Mouse (Mus musculus) forebrain, embryonic 15.5 days (tissue): ENCODE results near the gene Prune1. TPM values are rescaled to one million over a fixed set of nuclear protein-coding genes. Genes with fewer than 3 reads are reported as not detected.

Experiments
- ATAC-seq: fragments of 200-750 bp; cut with Nextera tagmentation; replicated peaks from 2 replicates; pipeline ENCODE4 v1.8.0; 2017; ENCODE audit warnings: mild to moderate bottlenecking, moderate TSS enrichment, moderate library complexity
- H3K27ac ChIP-seq: fragments of 300-500 bp; sonication (generic); replicated peaks from 2 replicates; pipeline ENCODE4 v1.5.1; 2015; ENCODE audit warnings: mild to moderate bottlenecking, inconsistent platforms
- H3K27me3 ChIP-seq: fragments of 300-500 bp; sonication (generic); 2 replicates; pipeline ENCODE4 v1.6.1; 2015; ENCODE audit warnings: inconsistent platforms
- H3K36me3 ChIP-seq: fragments of 300-500 bp; sonication (generic); 2 replicates; pipeline ENCODE4 v1.6.1; 2015; ENCODE audit warnings: mild to moderate bottlenecking, inconsistent platforms
- H3K4me1 ChIP-seq: fragments of 300-500 bp; sonication (generic); 2 replicates; pipeline ENCODE4 v1.6.1; 2015; ENCODE audit warnings: inconsistent platforms
- H3K4me2 ChIP-seq: fragments of 300-500 bp; sonication (generic); replicated peaks from 2 replicates; pipeline ENCODE4 v1.6.1; 2015; ENCODE audit warnings: mild to moderate bottlenecking, inconsistent platforms
- H3K4me3 ChIP-seq: fragments of 300-500 bp; sonication (generic); 2 replicates; pipeline ENCODE4 v1.5.1; 2015; ENCODE audit warnings: mild to moderate bottlenecking, inconsistent platforms
- H3K9ac ChIP-seq: fragments of 300-500 bp; sonication (generic); replicated peaks from 2 replicates; pipeline ENCODE4 v1.6.1; 2015; ENCODE audit warnings: mild to moderate bottlenecking, inconsistent platforms
- H3K9me3 ChIP-seq: fragments of 300-500 bp; sonication (generic); 2 replicates; pipeline ENCODE4 v1.6.1; 2016; ENCODE audit warnings: inconsistent platforms
- WGBS: fragments of 180-500 bp; shearing (Covaris S2); methylation state at CpG from one replicate; pipeline ENCODE4 v1.1.7; 2015; ENCODE audit warnings: mixed read lengths; 5-methylcytosine and 5-hydroxymethylcytosine counted together
- polyA plus RNA-seq: library from polyadenylated mRNA; unstranded; fragments of >200 nt; fragmentation: Nextera tagmentation; extraction: Ambion mirVana; gene quantifications from 2 replicates; pipeline ENCODE4 v1.2.1, GENCODE M21; 2015

The Prune1 gene
- polyA plus RNA-seq, 1 experiment from 2014 or later = 44.4 TPM

DNA sequence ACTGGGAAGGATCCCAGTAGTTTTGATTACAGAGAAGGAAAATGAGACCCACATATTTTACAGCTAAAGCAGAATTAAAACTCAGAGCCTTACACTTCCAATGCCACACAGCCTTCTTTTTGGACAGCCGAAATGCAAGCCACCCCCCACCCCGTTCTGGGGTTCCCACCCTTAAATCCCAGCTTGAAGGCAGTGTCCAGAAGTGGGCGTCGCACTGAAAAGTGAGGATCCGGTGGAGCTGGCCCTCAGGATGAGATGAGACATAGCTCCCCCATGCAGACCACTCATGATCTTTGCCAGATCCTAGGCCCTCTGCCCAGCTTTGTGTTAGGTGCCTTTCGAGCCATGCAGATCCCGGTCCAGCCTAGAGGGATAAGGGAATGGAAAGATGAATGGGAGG is 40.4 kb downstream of the Prune1 start, which contains the start of gene Gm128:
Gm128 (minus strand) TSS at position 101 of the 400 bp plus-strand sequence.
- Histone ChIP-seq H3K27me3 (no peaks in the 10 kb centered on the region), H3K9me3 (no peaks in the 10 kb centered on the region), H3K9ac (no peak within 1 kb of the TSS), H3K4me2 (no peak within 1 kb of the TSS), H3K27ac (no peak within 1 kb of the TSS), H3K36me3 (peaks cover 22% of the 10 kb centered on the region), H3K4me3 (no peak within 1 kb of the TSS), H3K4me1 (no peaks in the 10 kb centered on the region)
- no peak for ATAC-seq
- WGBS = 77% methylated on average over 7 of the region's 7 CpGs

- Histone ChIP-seq H3K27ac (no peak overlapping the region), H3K9ac (no peak overlapping the region), H3K9me3 (no peaks in the 10 kb centered on the region), H3K4me1 (no peaks in the 10 kb centered on the region), H3K4me3 (no peak overlapping the region), H3K27me3 (no peaks in the 10 kb centered on the region), H3K4me2 (no peak overlapping the region), H3K36me3 (peaks cover 27% of the 10 kb centered on the region)
- ATAC-seq = no peak
- WGBS = 34% methylated on average over 17 of the region's 17 CpGs
Measured at GRCm38 (mm10) chr3:95240900-95241299, 41.0 kb downstream of the Prune1 start.

DNA sequence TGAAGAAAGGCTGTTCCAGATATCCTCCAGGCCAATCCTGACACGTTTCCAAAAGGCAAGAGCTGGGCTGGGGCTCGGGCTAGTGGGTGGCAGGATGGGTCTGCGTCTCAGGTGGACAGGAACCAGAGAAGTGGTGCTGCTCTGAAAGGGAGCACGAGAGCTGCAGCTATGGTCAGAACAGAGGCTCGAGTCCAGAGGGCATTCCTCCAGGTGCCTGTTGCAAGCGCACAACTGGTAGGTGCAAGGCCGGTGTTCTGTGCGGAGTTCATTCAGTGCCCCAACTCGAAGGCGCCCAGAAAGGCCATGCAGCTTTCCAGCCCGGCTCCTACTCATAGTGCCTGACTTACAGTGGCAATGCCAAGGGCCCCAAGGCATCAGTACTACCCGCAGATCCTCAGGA is 41.9 kb downstream of the Prune1 start:
- Histone ChIP-seq H3K27ac (no peak overlapping the region), H3K9ac (no peak overlapping the region)
- WGBS = 91% methylated on average over 12 of the region's 12 CpGs

GRCm38 (mm10) chr3:95239022-95239421 is 42.9 kb downstream of the Prune1 start:
- WGBS = 84% methylated on average over 6 of the region's 6 CpGs
- no peak for ATAC-seq
- H3K4me1 ChIP-seq = no peaks in the 10 kb centered on the region
- H3K36me3 ChIP-seq = peaks cover 41% of the 10 kb centered on the region
- no peak overlapping the region for H3K27ac ChIP-seq
- no peak overlapping the region for H3K9ac ChIP-seq
- H3K27me3 ChIP-seq = no peaks in the 10 kb centered on the region
- H3K9me3 ChIP-seq = no peaks in the 10 kb centered on the region
- H3K4me3 ChIP-seq = no peak overlapping the region
- no peak overlapping the region for H3K4me2 ChIP-seq

More for the DNA sequence above, 41.9 kb downstream of the Prune1 start:
- H3K36me3 ChIP-seq = peaks cover 32% of the 10 kb centered on the region
- no peaks in the 10 kb centered on the region for H3K9me3 ChIP-seq
- no peak overlapping the region for H3K4me2 ChIP-seq
- no peak overlapping the region for H3K4me3 ChIP-seq
- no peak for ATAC-seq
- H3K4me1 ChIP-seq = no peaks in the 10 kb centered on the region
- no peaks in the 10 kb centered on the region for H3K27me3 ChIP-seq

GRCm38 (mm10) chr3:95237541-95238099 is 44.3 kb downstream of the Prune1 start:
- Histone ChIP-seq H3K27ac (no peak overlapping the region), H3K36me3 (peaks cover 55% of the 10 kb centered on the region), H3K4me1 (no peaks in the 10 kb centered on the region), H3K9me3 (no peaks in the 10 kb centered on the region), H3K4me3 (no peak overlapping the region), H3K27me3 (no peaks in the 10 kb centered on the region), H3K4me2 (no peak overlapping the region), H3K9ac (no peak overlapping the region)
- no peak for ATAC-seq
- 89% methylated on average over 8 of the region's 8 CpGs for WGBS

GRCm38 (mm10) chr3:95235386-95236301 is 46.2 kb downstream of the Prune1 start:
- Histone ChIP-seq H3K4me3 (no peak overlapping the region), H3K9ac (0 out of 2 replicates have a peak overlapping the region, but pooled peaks have one; percentile 4), H3K36me3 (peaks cover 65% of the 10 kb centered on the region), H3K9me3 (no peaks in the 10 kb centered on the region), H3K4me1 (peaks cover 18% of the 10 kb centered on the region), H3K27ac (no peak overlapping the region), H3K27me3 (no peaks in the 10 kb centered on the region), H3K4me2 (no peak overlapping the region)
- no peak for ATAC-seq
- 65% methylated on average over 23 of the region's 23 CpGs for WGBS

GRCm38 (mm10) chr3:95233303-95233980 is 48.4 kb downstream of the Prune1 start:
- no peak for ATAC-seq
- no peak overlapping the region for H3K4me2 ChIP-seq
- 88% methylated on average over 16 of the region's 16 CpGs for WGBS
- peaks cover 65% of the 10 kb centered on the region for H3K36me3 ChIP-seq
- no peaks in the 10 kb centered on the region for H3K27me3 ChIP-seq
- H3K27ac ChIP-seq = no peak overlapping the region
- H3K4me1 ChIP-seq = peaks cover 31% of the 10 kb centered on the region
- no peak overlapping the region for H3K4me3 ChIP-seq
- H3K9me3 ChIP-seq = no peaks in the 10 kb centered on the region
- H3K9ac ChIP-seq = no peak overlapping the region

DNA sequence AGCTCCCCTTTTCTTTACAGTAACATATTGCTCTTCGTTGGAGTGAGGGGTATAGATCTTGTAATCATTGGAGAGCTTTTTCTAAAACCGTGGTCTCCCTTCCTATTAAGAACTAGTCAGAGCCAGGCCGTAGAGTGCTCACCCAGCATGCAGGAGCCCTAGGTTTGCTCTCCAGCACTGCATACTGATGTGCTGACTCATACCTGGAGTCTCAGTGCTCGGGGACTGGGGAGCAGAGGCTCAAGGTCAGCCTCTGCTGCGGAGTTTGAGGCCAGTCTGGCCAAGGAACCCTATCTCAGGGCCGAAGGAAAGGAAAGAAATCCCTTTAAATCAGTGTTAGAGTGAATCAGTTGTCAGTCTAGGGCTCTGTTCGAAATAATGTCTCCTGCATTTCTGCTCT is 49.1 kb downstream of the Prune1 start:
- 88% methylated on average over 7 of the region's 7 CpGs for WGBS
- Histone ChIP-seq H3K4me3 (no peak overlapping the region), H3K9me3 (no peaks in the 10 kb centered on the region), H3K27me3 (no peaks in the 10 kb centered on the region), H3K4me2 (no peak overlapping the region), H3K36me3 (peaks cover 59% of the 10 kb centered on the region), H3K9ac (no peak overlapping the region), H3K27ac (no peak overlapping the region), H3K4me1 (peaks cover 31% of the 10 kb centered on the region)
- no peak for ATAC-seq

GRCm38 (mm10) chr3:95231298-95232221 is 50.3 kb downstream of the Prune1 start, which contains the start of gene Mllt11:
Gene Mllt11, minus strand, starts transcription at chr3:95232171.
- peak within 1 kb of the TSS; percentile 97; the same call in 1 of the 2 replicates for H3K9ac ChIP-seq
- no peak for ATAC-seq

DNA sequence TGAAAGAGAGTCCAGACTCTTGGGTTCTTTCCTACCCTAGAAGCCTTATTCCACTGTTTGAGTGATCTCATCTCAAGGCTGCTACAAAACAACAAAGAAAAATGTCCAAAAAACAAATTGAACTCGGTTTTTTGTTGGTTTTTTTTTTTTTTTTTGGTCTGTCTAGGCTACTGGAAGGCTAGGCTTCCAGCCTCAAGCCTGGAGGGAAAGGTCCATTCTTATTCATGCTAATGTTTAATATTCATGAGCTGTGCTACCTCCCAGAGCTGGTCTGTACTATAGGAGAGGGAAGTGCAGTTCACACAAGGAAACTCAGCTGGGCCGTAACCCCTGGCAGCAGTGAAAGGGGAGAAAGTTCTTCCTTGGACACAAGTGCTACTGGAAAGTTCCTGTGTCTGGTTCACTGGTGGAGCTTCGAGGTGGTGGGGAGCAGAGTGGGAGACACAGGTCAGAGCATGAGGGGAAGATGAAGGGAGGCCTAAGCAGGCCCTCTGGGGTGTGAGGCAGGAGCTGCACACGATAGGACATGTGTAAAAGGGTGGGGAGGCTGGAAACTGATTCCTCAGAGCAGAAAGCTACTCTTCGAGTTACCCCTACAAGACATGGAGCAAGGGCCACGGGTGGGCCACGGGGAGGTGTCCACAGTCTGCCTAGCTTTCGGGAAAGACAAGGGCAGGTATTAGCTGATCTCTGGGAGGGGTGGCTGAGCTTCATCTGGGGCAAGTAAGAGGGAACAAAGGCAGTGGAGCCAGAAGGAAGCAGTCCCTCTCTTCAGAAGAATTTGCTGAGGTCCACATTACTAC is 51.2 kb downstream of the Prune1 start:
- H3K4me1 ChIP-seq = peaks cover 43% of the 10 kb centered on the region
- ATAC-seq = peak; percentile 23
- H3K36me3 ChIP-seq = peaks cover 44% of the 10 kb centered on the region
- H3K9ac ChIP-seq = peak overlapping the region; percentile 97
- no peaks in the 10 kb centered on the region for H3K27me3 ChIP-seq
- peak overlapping the region; percentile 99 for H3K27ac ChIP-seq
- peak overlapping the region; percentile 97 for H3K4me3 ChIP-seq
- H3K4me2 ChIP-seq = peak overlapping the region; percentile 90
- 21% methylated on average over 8 of the region's 8 CpGs for WGBS
- no peaks in the 10 kb centered on the region for H3K9me3 ChIP-seq

More at GRCm38 (mm10) chr3:95231298-95232221, 50.3 kb downstream of the Prune1 start, which contains the start of gene Mllt11:
- Histone ChIP-seq H3K27ac (peak within 1 kb of the TSS; percentile 99), H3K4me1 (peaks cover 35% of the 10 kb centered on the region), H3K27me3 (no peaks in the 10 kb centered on the region), H3K4me3 (peak within 1 kb of the TSS; percentile 97), H3K9me3 (no peaks in the 10 kb centered on the region), H3K4me2 (peak within 1 kb of the TSS; percentile 90), H3K36me3 (peaks cover 48% of the 10 kb centered on the region)
- 70% methylated on average over 13 of the region's 13 CpGs for WGBS
